Mouse (Mus musculus) cerebral cortex, adult 2 months (tissue): ENCODE results near the gene Tmem252.

Experiments used
- WGBS: fragments of 180-500 bp; shearing (Covaris S2); methylation state at CpG from one replicate; pipeline ENCODE4 v1.1.7; 2018; 5-methylcytosine and 5-hydroxymethylcytosine counted together

Tmem252 gene

GRCm38 (mm10) chr19:24673762-24674161, at the start of gene Tmem252:
TSS of gene Tmem252 (plus strand) at chr19:24674008.
- WGBS: 60% methylated on average over 4 of the region's 4 CpGs

GRCm38 (mm10) chr19:24628049-24628448, 45.8 kb upstream of the Tmem252 start:
- 60% methylated on average over 4 of the region's 4 CpGs for WGBS

GRCm38 (mm10) chr19:24633008-24633407, 40.8 kb upstream of the Tmem252 start:
- 86% methylated on average over 3 of the region's 3 CpGs for WGBS

- WGBS: 4% methylated on average over 7 of the region's 7 CpGs
Observed at GRCm38 (mm10) chr19:24634602-24635001, 39.2 kb upstream of the Tmem252 start.

- WGBS: 46% methylated on average over 10 of the region's 10 CpGs
Observed at GRCm38 (mm10) chr19:24636616-24637015, 37.2 kb upstream of the Tmem252 start.

GRCm38 (mm10) chr19:24637988-24638387, 35.8 kb upstream of the Tmem252 start:
- whole genome bisulfite sequencing: 97% methylated on average over 6 of the region's 6 CpGs

- 87% methylated on average over 6 of the region's 6 CpGs for WGBS
Observed at GRCm38 (mm10) chr19:24640982-24641381, 32.8 kb upstream of the Tmem252 start.

GRCm38 (mm10) chr19:24644971-24645370, 28.8 kb upstream of the Tmem252 start:
- WGBS: 82% methylated on average over 10 of the region's 10 CpGs

- WGBS: 84% methylated on average over 8 of the region's 8 CpGs
Observed at GRCm38 (mm10) chr19:24646162-24646829, 27.5 kb upstream of the Tmem252 start.

- WGBS: 85% methylated on average over 8 of the region's 8 CpGs
Observed at GRCm38 (mm10) chr19:24648016-24648415, 25.8 kb upstream of the Tmem252 start.

GRCm38 (mm10) chr19:24650428-24650827, 23.4 kb upstream of the Tmem252 start:
- WGBS: 75% methylated on average over 8 of the region's 8 CpGs

- 62% methylated on average over 2 of the region's 2 CpGs for WGBS
Observed at GRCm38 (mm10) chr19:24651595-24651994, 22.2 kb upstream of the Tmem252 start.

- WGBS: 40% methylated on average over 6 of the region's 6 CpGs
Observed at GRCm38 (mm10) chr19:24652342-24653019, 21.3 kb upstream of the Tmem252 start.

- 85% methylated on average over 9 of the region's 9 CpGs for WGBS
Observed at GRCm38 (mm10) chr19:24653230-24653799, 20.5 kb upstream of the Tmem252 start.

GRCm38 (mm10) chr19:24656981-24657380, 16.8 kb upstream of the Tmem252 start:
- 85% methylated on average over 3 of the region's 3 CpGs for WGBS

GRCm38 (mm10) chr19:24662346-24662745, 11.5 kb upstream of the Tmem252 start:
- 99% methylated on average over 2 of the region's 2 CpGs for WGBS

GRCm38 (mm10) chr19:24665771-24666170, 8.0 kb upstream of the Tmem252 start:
- 61% methylated on average over 11 of the region's 11 CpGs for WGBS

GRCm38 (mm10) chr19:24667527-24667926, 6.3 kb upstream of the Tmem252 start:
- 67% methylated on average over 3 of the region's 3 CpGs for WGBS

- WGBS: 82% methylated on average over 3 of the region's 3 CpGs
Observed at GRCm38 (mm10) chr19:24671571-24671970, 2.2 kb upstream of the Tmem252 start.

GRCm38 (mm10) chr19:24672366-24672960, 1.3 kb upstream of the Tmem252 start:
- 74% methylated on average over 10 of the region's 10 CpGs for WGBS

GRCm38 (mm10) chr19:24673331-24673730, 477 bp upstream of the Tmem252 start:
- WGBS: 62% methylated on average over 10 of the region's 10 CpGs

GRCm38 (mm10) chr19:24676429-24676828, 2.6 kb downstream of the Tmem252 start:
- 79% methylated on average over 7 of the region's 7 CpGs for WGBS
